Mouse (Mus musculus) CH12.LX (cell line): ENCODE data around the gene Arf3.

Source experiments
- CTCF ChIP-seq, 2 experiments: IDR thresholded peaks in 1 of 2; conservative IDR thresholded peaks in 1 of 2; 2 replicates each; pipeline ENCODE4 v1.5.1; 2011 to 2012; ENCODE audit warnings: low read depth in 2 of 2, low read length in 2 of 2, improper control_type of control experiment in 1 of 2, inconsistent platforms in 1 of 2, mild to moderate bottlenecking in 1 of 2, moderate library complexity in 1 of 2
- E2F4 ChIP-seq: IDR thresholded peaks from 2 replicates; pipeline ENCODE4 v1.6.1; 2011; ENCODE audit warnings: low read depth, low read length, improper control_type of control experiment; ENCODE audit not compliant: insufficient replicate concordance
- EP300 ChIP-seq: IDR thresholded peaks from 2 replicates; pipeline ENCODE4 v1.6.1; 2011; ENCODE audit warnings: low read length, improper control_type of control experiment
- GABPA ChIP-seq: IDR thresholded peaks from 2 replicates; pipeline ENCODE4 v1.6.1; 2012; ENCODE audit warnings: low read depth, low read length, improper control_type of control experiment, inconsistent platforms; ENCODE audit not compliant: insufficient replicate concordance
- HCFC1 ChIP-seq: IDR thresholded peaks from 2 replicates; pipeline ENCODE4 v1.6.1; 2012; ENCODE audit warnings: low read depth, mild to moderate bottlenecking, inconsistent platforms, low read length, improper control_type of control experiment
- PAX5 ChIP-seq: IDR thresholded peaks from 2 replicates; pipeline ENCODE4 v1.6.1; 2012; ENCODE audit warnings: low read length, inconsistent platforms, mixed read lengths
- POLR2A ChIP-seq: IDR thresholded peaks from 2 replicates; pipeline ENCODE4 v1.6.1; 2011; ENCODE audit warnings: low read depth, mild to moderate bottlenecking, improper control_type of control experiment, low read length
- SMC3 ChIP-seq: IDR thresholded peaks from 2 replicates; pipeline ENCODE4 v1.6.1; 2011; ENCODE audit warnings: low read depth, low read length, improper control_type of control experiment
- TCF12 ChIP-seq: IDR thresholded peaks from 2 replicates; pipeline ENCODE4 v1.6.1; 2014; ENCODE audit warnings: low read depth, mild to moderate bottlenecking, inconsistent platforms, low read length, improper control_type of control experiment
- USF2 ChIP-seq: conservative IDR thresholded peaks from 2 replicates; pipeline ENCODE4 v1.6.1; 2011; ENCODE audit warnings: low read depth, low read length, improper control_type of control experiment
- ZMIZ1 ChIP-seq: IDR thresholded peaks from 2 replicates; pipeline ENCODE4 v1.6.1; 2012; ENCODE audit warnings: low read depth, mild to moderate bottlenecking, inconsistent platforms, low read length, improper control_type of control experiment

DNA sequence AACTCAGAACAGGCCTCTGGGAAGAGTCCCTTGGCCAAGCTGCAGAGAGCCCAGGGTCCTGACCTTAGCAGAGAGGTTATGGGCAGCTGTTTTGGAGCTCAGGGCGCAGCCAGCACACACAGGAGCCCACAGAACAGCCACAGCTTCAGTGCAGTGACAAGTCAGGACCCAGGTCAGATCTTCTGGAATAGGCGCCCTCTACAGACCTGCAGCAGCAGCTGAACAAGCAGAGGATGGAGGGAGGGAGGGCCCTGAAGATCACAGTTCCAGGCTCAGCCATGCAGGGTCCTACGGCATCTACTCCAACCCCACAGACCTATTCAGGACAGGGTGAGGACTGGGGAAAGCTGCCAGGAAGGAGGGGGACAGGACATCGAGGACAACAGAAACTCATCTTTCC is 24.2 kb downstream of the Arf3 start:
- TF ChIP-seq E2F4 (no peak), HCFC1 (no peak), POLR2A (no peak), USF2 (no peak), ZMIZ1 (no peak), TCF12 (no peak), GABPA (no peak), PAX5 (no peak), CTCF (conservative IDR thresholded peaks at IDR 0.05 in 1 of 2, IDR thresholded peaks at IDR 0.05 in 1 of 2; ENCODE audit: low read depth in 2 of 2, low read length in 2 of 2) (peak in 1 of 2 experiments; percentile 50; a peak in 2 of 4 replicates), SMC3 (no peak), EP300 (no peak)
